Mouse (Mus musculus): ENCODE measurements around the gene Olfr1393. TPM values are rescaled to one million over a fixed set of nuclear protein-coding genes. Genes with fewer than 3 reads are reported as not detected.
"Not testable (repeated sequence)": the region's sequence is repeated elsewhere in the genome, so short reads cannot be mapped to it uniquely, and the experiment has no call there.

Gene Olfr1393
- polyA plus RNA-seq, 1 experiment from 2014 or later: not detected

DNA sequence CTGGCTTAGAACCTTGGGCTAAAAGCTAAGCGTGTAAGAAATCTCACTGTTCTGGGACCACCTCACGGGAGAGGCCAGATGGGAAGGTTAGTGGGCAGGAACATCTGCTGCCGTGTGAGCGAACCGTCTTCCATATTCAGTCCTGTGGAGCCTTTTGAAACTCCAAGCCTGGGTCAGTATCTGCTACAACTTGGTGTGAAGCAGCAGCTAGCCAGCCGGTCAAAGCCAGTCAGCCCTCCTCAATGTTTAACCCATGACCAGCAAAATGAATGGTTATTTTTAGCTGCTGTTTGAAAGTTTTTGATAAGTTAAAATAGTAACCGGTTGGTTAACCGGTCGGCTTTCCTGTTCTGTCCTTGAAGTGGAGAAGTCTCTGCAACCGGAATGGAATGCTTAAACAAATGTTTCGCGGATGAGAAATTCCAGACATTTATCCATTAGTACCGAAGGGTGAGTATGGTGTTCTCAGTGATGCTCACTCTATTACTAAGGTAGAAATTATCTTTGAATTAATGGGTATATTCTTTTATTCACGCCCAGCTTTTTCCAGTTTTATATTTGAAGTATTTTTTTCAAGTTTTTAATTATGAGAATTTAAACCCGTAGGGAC is 10.0 kb upstream of the Olfr1393 start:
- 88% methylated on average over 15 of the region's 15 CpGs for WGBS
- no peaks in the 10 kb centered on the region for H3K27me3 ChIP-seq
- no peak overlapping the region for H3K9ac ChIP-seq (replicated peaks)
- ATAC-seq (ENCODE audit: insufficient number of reproducible peaks, insufficient read depth, low FRiP score, low TSS enrichment, low read depth): no peak
- no peak overlapping the region for H3K4me3 ChIP-seq (replicated peaks)
- no peaks in the 10 kb centered on the region for H3K4me1 ChIP-seq (replicated peaks)
- no peak overlapping the region for H3K27ac ChIP-seq
- peaks cover 15% of the 10 kb centered on the region for H3K36me3 ChIP-seq
- H3K9me3 ChIP-seq: no peaks in the 10 kb centered on the region
- no peak overlapping the region for H3K4me2 ChIP-seq

DNA sequence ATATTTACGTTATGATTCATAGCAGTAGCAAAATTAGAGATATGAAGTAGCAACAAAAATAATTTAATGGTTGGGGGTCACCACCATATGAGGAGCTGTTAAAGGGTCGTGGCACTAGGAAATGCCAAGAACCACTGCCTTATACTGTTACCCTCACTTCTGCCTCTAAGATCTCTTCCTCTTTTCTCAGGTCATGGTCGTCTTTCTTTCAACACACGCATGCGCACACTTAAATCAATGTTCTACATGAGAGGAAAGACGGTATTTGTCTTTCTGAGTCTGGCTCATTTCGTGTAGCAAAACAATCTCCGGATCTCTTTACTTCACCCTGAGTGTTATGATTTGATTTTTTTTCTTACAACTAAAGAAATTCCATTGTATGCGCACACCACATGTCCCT is 8.3 kb upstream of the Olfr1393 start:
- Histone ChIP-seq H3K9ac (replicated peaks) (no peak overlapping the region), H3K36me3 (0 out of 2 replicates have a peak, but pooled peaks cover 6% of the 10 kb centered on the region), H3K27ac (no peak overlapping the region), H3K27me3 (no peaks in the 10 kb centered on the region), H3K9me3 (no peaks in the 10 kb centered on the region), H3K4me2 (no peak overlapping the region), H3K4me3 (replicated peaks) (no peak overlapping the region), H3K4me1 (replicated peaks) (no peaks in the 10 kb centered on the region)
- ATAC-seq (ENCODE audit: insufficient number of reproducible peaks, insufficient read depth, low FRiP score, low TSS enrichment, low read depth): no peak
- WGBS: 94% methylated on average over 9 of the region's 9 CpGs

DNA sequence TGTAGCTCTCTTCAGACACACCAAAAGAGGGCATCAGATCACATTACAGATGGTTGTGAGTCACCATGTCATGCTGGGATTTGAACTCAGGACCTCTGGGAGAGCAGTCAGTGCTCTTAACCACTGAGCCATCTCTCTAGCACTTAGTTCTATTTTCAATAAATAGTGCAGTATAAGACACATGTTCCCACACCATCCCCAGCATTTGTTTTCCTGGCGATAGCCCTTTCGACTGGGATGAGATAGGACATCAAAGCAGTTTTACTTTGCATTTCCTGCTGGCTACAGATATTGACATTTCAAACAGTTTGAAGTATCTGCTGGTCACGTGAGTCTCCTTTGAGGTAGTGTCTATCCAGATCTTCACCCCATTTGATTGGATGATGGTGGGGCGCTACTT is 7.7 kb upstream of the Olfr1393 start:
- Histone ChIP-seq H3K4me1 (replicated peaks) (no peaks in the 10 kb centered on the region), H3K9ac (replicated peaks) (no peak overlapping the region), H3K27ac (no peak overlapping the region), H3K36me3 (0 out of 2 replicates have a peak, but pooled peaks cover 6% of the 10 kb centered on the region), H3K4me2 (no peak overlapping the region), H3K9me3 (no peaks in the 10 kb centered on the region), H3K4me3 (replicated peaks) (no peak overlapping the region), H3K27me3 (no peaks in the 10 kb centered on the region)
- 89% methylated on average over 4 of the region's 4 CpGs for WGBS
- no peak for ATAC-seq (ENCODE audit: insufficient number of reproducible peaks, insufficient read depth, low FRiP score, low TSS enrichment, low read depth)

DNA sequence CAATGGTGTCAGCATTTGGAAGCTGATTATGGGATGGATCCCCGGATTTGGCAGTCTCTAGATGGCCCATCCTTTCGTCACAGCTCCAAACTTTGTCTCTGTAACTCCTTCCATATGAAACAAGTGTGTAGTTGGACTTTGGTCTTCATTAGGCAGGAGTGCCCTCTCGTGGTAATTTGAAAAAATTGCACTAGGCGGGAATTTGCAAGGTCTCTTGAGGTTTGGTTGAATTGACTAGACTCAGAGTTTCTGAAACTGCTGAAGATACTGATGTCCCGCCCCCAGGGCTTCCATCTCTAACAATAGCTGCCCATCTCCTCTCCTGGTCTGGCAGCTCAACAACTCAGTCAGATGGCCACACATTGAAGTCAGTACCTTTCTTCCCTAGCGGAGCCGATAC is 6.8 kb upstream of the Olfr1393 start:
- 32% methylated on average over 7 of the region's 7 CpGs for WGBS
- no peak for ATAC-seq (ENCODE audit: insufficient number of reproducible peaks, insufficient read depth, low FRiP score, low TSS enrichment, low read depth)

DNA sequence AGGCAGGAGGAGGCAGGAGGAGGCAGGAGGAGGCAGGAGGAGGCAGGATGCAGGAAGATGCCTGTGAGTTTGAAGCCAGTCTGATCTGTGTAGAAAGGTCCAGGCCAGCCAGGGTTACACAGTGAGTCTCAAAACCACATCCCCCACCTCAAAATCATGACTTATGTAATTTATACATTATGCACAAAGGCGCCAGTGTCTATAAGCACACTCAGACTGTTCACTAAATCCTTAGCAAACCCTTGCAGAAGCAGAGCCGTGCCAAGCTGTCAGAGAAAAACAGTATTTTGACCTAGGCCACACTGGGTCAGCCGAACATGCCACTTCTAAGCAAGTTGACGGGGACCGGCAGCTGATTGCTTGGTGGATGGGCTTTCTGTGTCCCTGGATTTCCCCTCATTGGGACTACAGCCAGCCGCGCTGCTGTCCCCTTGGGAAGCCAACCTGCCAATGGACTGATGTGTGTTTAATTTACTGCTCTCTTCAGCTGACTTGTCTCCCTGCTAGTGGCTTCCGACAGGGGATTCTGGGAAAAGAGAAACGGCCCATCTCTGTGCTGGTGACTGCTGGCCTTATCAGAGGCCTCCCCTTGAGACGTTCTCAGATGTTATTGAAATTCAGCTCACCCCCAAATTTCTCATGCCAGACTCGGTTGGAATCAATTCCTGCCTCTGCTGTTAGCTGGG is 4.1 kb upstream of the Olfr1393 start:
- H3K9ac ChIP-seq (replicated peaks): no peak overlapping the region
- WGBS: 75% methylated on average over 11 of the region's 11 CpGs

More for the DNA sequence above, 6.8 kb upstream of the Olfr1393 start:
- Histone ChIP-seq H3K27ac (no peak overlapping the region), H3K4me2 (no peak overlapping the region), H3K9me3 (no peaks in the 10 kb centered on the region), H3K4me1 (replicated peaks) (no peaks in the 10 kb centered on the region), H3K4me3 (replicated peaks) (no peak overlapping the region), H3K9ac (replicated peaks) (no peak overlapping the region), H3K36me3 (no peaks in the 10 kb centered on the region), H3K27me3 (no peaks in the 10 kb centered on the region)

DNA sequence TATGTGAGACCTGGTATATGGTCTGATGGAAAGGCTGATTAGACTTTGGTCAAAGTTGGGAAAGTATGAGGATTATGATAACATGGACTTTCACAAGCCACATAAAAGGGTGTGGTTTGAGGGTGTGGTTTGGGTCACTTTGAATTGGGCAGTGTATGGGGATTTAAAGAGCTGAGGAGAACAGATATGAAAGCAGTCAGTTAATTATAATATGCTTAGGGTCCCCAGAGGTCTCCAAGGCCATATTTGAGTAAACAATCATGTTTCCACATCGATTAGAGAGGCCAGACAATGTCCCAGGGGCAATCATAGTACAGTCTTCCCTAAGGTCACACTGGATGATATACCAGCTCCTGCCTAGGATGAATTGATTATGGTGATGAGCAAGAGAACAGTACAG is 6.9 kb downstream of the Olfr1393 start, which contains the start of gene Olfr1392:
Olfr1392 (plus strand) TSS at position 301 of the 400 bp plus-strand sequence.
- H3K4me1 ChIP-seq (replicated peaks); H3K9ac ChIP-seq (replicated peaks); H3K36me3 ChIP-seq; H3K27me3 ChIP-seq; H3K4me2 ChIP-seq; H3K4me3 ChIP-seq (replicated peaks); H3K9me3 ChIP-seq; H3K27ac ChIP-seq; ATAC-seq (ENCODE audit: insufficient number of reproducible peaks, insufficient read depth, low FRiP score, low TSS enrichment, low read depth): not testable (repeated sequence)
- 68% methylated on average over 1 of the region's 1 CpGs for WGBS

More for the DNA sequence above, 4.1 kb upstream of the Olfr1393 start:
- Histone ChIP-seq H3K36me3 (no peaks in the 10 kb centered on the region), H3K27me3 (no peaks in the 10 kb centered on the region), H3K4me1 (replicated peaks) (no peaks in the 10 kb centered on the region), H3K4me3 (replicated peaks) (no peak overlapping the region), H3K27ac (no peak overlapping the region), H3K4me2 (no peak overlapping the region), H3K9me3 (no peaks in the 10 kb centered on the region)
- no peak for ATAC-seq (ENCODE audit: insufficient number of reproducible peaks, insufficient read depth, low FRiP score, low TSS enrichment, low read depth)

DNA sequence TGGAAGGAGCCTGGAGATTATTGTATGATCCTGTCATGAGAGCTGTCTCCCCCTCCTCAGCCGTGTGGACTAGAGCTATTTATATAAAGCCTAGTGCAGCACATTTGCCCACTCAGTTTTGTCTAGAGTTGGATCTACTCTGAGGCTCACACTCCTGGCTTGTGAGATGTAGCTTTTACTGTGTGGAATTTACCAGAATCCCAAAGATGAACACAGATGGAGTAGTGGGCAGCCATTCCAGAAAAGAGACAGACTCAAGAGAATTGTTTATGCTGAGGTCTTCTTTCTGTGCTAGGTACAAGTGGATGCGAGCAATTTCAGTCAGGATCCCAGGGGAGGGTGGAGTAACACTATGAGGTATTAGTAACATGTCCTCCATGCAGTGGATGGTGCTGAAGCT is 9.1 kb downstream of the Olfr1393 start:
- H3K27me3 ChIP-seq: no peaks in the 10 kb centered on the region
- H3K36me3 ChIP-seq: no peaks in the 10 kb centered on the region
- 79% methylated on average over 2 of the region's 2 CpGs for WGBS
- no peaks in the 10 kb centered on the region; the same call in 1 of the 2 replicates for H3K9me3 ChIP-seq
- H3K27ac ChIP-seq: no peak overlapping the region
- no peak overlapping the region for H3K4me3 ChIP-seq (replicated peaks)
- H3K9ac ChIP-seq (replicated peaks): no peak overlapping the region
- no peak for ATAC-seq (ENCODE audit: insufficient number of reproducible peaks, insufficient read depth, low FRiP score, low TSS enrichment, low read depth)
- H3K4me2 ChIP-seq: no peak overlapping the region
- no peaks in the 10 kb centered on the region for H3K4me1 ChIP-seq (replicated peaks)

DNA sequence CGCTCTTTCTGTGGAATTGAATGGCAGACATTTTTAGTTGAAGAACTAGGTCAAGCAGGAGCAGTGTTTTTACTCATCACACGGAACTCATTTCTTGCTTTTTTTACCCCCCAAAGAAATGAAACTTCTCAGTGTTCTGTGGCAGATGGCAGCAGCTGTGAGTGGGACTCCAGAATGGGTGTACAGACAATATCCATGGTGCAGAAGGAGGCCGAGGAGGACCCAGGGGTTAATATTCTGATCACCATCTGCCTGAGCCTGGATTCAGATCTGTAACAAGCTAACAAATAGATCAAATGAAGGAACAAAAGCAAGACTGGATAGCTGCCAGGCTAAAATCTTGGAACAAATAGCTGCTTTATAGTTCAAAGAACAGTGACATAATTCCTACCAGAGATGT is 14.7 kb downstream of the Olfr1393 start:
- no peak overlapping the region for H3K27ac ChIP-seq
- H3K9me3 ChIP-seq: no peaks in the 10 kb centered on the region
- no peak overlapping the region for H3K9ac ChIP-seq (replicated peaks)
- no peaks in the 10 kb centered on the region for H3K4me1 ChIP-seq (replicated peaks)
- H3K4me3 ChIP-seq (replicated peaks): no peak overlapping the region
- H3K36me3 ChIP-seq: no peaks in the 10 kb centered on the region
- no peak overlapping the region for H3K4me2 ChIP-seq
- no peak for ATAC-seq (ENCODE audit: insufficient number of reproducible peaks, insufficient read depth, low FRiP score, low TSS enrichment, low read depth)
- 83% methylated on average over 3 of the region's 3 CpGs for WGBS
- no peaks in the 10 kb centered on the region for H3K27me3 ChIP-seq

DNA sequence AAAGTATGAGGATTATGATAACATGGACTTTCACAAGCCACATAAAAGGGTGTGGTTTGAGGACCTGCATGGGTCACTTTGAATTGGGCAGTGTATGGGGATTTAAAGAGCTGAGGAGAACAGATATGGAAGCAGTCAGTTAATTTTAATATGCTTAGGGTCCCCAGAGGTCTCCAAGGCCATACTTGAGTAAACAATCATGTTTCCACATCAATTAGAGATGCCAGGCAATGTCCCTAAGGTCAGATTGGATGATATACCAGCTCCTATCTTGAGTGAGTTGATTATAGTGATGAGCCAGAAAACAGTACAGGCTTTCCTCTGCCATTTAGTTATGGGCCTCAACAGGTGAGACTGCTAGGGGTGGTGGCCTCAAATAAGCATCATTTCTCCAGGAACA is 26.3 kb downstream of the Olfr1393 start, which contains the start of gene Olfr10:
Olfr10 (plus strand) TSS at position 301 of the 400 bp plus-strand sequence.
- Histone ChIP-seq H3K9me3 (no peaks in the 10 kb centered on the region), H3K36me3 (no peaks in the 10 kb centered on the region), H3K4me2 (no peak within 1 kb of the TSS), H3K27ac (no peak within 1 kb of the TSS), H3K9ac (replicated peaks) (no peak within 1 kb of the TSS), H3K4me3 (replicated peaks) (no peak within 1 kb of the TSS), H3K4me1 (replicated peaks) (no peaks in the 10 kb centered on the region), H3K27me3 (no peaks in the 10 kb centered on the region)
- ATAC-seq (ENCODE audit: insufficient number of reproducible peaks, insufficient read depth, low FRiP score, low TSS enrichment, low read depth): no peak

DNA sequence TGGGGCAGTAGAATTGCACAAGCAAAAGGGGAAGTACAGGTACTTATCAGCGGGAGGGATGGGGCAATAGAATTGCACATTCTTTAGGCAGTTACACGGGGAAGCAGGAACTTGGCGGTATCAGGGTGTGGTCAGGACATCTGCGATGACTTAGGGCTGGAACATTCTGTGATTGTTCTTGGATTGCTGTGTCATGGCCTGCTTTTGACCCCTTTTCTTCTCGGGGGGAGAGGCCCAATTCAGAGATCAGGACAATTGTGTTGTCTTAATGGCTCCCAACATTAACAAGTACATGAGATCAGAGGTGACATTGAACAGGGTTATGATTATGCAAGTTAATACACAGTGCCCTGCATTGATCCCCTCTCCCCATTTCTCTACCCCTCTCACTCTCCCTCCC is 30.4 kb downstream of the Olfr1393 start:
- not testable (repeated sequence) for H3K36me3 ChIP-seq; H3K9ac ChIP-seq (replicated peaks)
- 78% methylated on average over 5 of the region's 5 CpGs for WGBS

DNA sequence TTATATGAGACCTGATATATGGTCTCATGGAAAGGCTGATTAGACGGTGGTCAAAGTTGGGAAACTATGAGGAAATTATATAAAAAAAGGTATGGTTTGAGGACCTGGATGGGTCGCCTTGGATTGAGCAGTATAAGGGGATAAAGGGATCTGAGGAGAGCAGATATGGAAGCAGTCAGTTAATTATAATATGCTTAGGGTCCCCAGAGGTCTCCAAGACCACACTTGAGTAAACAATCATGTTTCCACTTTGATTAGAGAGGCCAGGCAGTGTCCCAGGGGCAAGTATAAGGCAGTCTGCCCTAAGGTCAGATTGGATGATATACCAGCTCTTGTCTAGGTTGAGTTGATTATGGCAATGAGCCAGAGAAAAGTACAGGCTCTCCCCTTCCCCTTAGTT is 44.3 kb downstream of the Olfr1393 start, which contains the start of gene Olfr1391:
Olfr1391 (plus strand) TSS at position 301 of the 400 bp plus-strand sequence.
- WGBS: 74% methylated on average over 2 of the region's 2 CpGs
- no peaks in the 10 kb centered on the region for H3K27me3 ChIP-seq
- H3K27ac ChIP-seq: no peak within 1 kb of the TSS
- H3K36me3 ChIP-seq: no peaks in the 10 kb centered on the region
- no peak within 1 kb of the TSS for H3K4me3 ChIP-seq (replicated peaks)
- no peaks in the 10 kb centered on the region for H3K4me1 ChIP-seq (replicated peaks)
- no peaks in the 10 kb centered on the region for H3K9me3 ChIP-seq
- H3K4me2 ChIP-seq: no peak within 1 kb of the TSS
- no peak for ATAC-seq (ENCODE audit: insufficient number of reproducible peaks, insufficient read depth, low FRiP score, low TSS enrichment, low read depth)
- H3K9ac ChIP-seq (replicated peaks): no peak within 1 kb of the TSS

More for the DNA sequence above, 30.4 kb downstream of the Olfr1393 start:
- H3K27me3 ChIP-seq; H3K4me3 ChIP-seq (replicated peaks); H3K27ac ChIP-seq; H3K4me1 ChIP-seq (replicated peaks); H3K9me3 ChIP-seq; ATAC-seq (ENCODE audit: insufficient number of reproducible peaks, insufficient read depth, low FRiP score, low TSS enrichment, low read depth); H3K4me2 ChIP-seq: not testable (repeated sequence)
